Mouse (Mus musculus) MEL (cell line): ENCODE measurements at regions not wholly inside any gene's neighbourhood (a gene's known extent, or its start where the extent isn't known, plus 50 kb on each side); places are given as distances from the start of the nearest gene placed in this dataset.

Experiments
- DNase-seq: peaks from one replicate; pipeline ENCODE4 v3.0.0; 2011; ENCODE audit warnings: low read depth, low spot score
- H3K27ac ChIP-seq: 2 replicates; pipeline ENCODE4 v1.5.1; 2012; ENCODE audit warnings: low read depth, mild to moderate bottlenecking, control low read depth, low read length, moderate library complexity; ENCODE audit not compliant: control insufficient read depth
- H3K27me3 ChIP-seq, 2 experiments: fragments of 150-350 bp in 1 of 2; sonication (generic) in 1 of 2; 2 replicates each; pipeline ENCODE4 v1.6.1; 2012; ENCODE audit warnings: low read length in 2 of 2, mild to moderate bottlenecking in 2 of 2, improper control_type of control experiment in 1 of 2, moderate library complexity in 1 of 2; ENCODE audit not compliant: insufficient read depth in 2 of 2, control insufficient read depth in 1 of 2
- H3K36me3 ChIP-seq, 2 experiments: 2 replicates each; pipeline ENCODE4 v1.6.1; 2012 to 2014; ENCODE audit warnings: low read length in 2 of 2, improper control_type of control experiment in 1 of 2, inconsistent platforms in 1 of 2, mild to moderate bottlenecking in 1 of 2; ENCODE audit not compliant: insufficient read depth in 2 of 2, control insufficient read depth in 1 of 2
- H3K4me1 ChIP-seq, 2 experiments: fragments of 150-350 bp in 1 of 2; sonication (generic) in 1 of 2; 2 replicates each; pipeline ENCODE4 v1.6.1; 2012; ENCODE audit warnings: low read length in 2 of 2, improper control_type of control experiment in 1 of 2, mild to moderate bottlenecking in 1 of 2; ENCODE audit not compliant: insufficient read depth in 2 of 2, control insufficient read depth in 1 of 2
- H3K4me3 ChIP-seq, 2 experiments: fragments of 150-350 bp in 1 of 2; sonication (generic) in 1 of 2; 2 replicates each; pipeline ENCODE4 v1.5.1; 2012; ENCODE audit warnings: low read depth in 2 of 2, low read length in 2 of 2, mild to moderate bottlenecking in 2 of 2, moderate library complexity in 2 of 2, control low read depth in 1 of 2, improper control_type of control experiment in 1 of 2; ENCODE audit not compliant: control insufficient read depth in 1 of 2, insufficient read depth in 1 of 2
- H3K79me2 ChIP-seq: 2 replicates; pipeline ENCODE4 v1.6.1; 2012; ENCODE audit warnings: mild to moderate bottlenecking, low read length, moderate library complexity; ENCODE audit not compliant: control insufficient read depth, poor library complexity, insufficient read depth
- H3K9ac ChIP-seq: 2 replicates; pipeline ENCODE4 v1.6.1; 2012; ENCODE audit warnings: low read depth, mild to moderate bottlenecking, control low read depth, low read length, moderate library complexity; ENCODE audit not compliant: control insufficient read depth, poor library complexity, severe bottlenecking
- H3K9me3 ChIP-seq: fragments of 150-350 bp; sonication (generic); replicated peaks from 2 replicates; pipeline ENCODE4 v1.6.1; 2012; ENCODE audit warnings: mild to moderate bottlenecking, low read length, improper control_type of control experiment, moderate library complexity; ENCODE audit not compliant: insufficient read depth
- BHLHE40 ChIP-seq: IDR thresholded peaks from 2 replicates; pipeline ENCODE4 v1.6.1; 2012; ENCODE audit warnings: low read depth, mild to moderate bottlenecking, inconsistent platforms, low read length, improper control_type of control experiment, borderline replicate concordance
- CHD2 ChIP-seq: IDR thresholded peaks from 2 replicates; pipeline ENCODE4 v1.6.1; 2011; ENCODE audit warnings: low read length, improper control_type of control experiment
- EP300 ChIP-seq, 2 experiments: IDR thresholded peaks; 2 replicates each; pipeline ENCODE4 v1.6.1; 2011; ENCODE audit warnings: improper control_type of control experiment in 2 of 2, low read length in 2 of 2, low read depth in 1 of 2, mild to moderate bottlenecking in 1 of 2
- GABPA ChIP-seq: IDR thresholded peaks from 2 replicates; pipeline ENCODE4 v1.6.1; 2012; ENCODE audit warnings: low read depth, mild to moderate bottlenecking, inconsistent platforms, low read length, improper control_type of control experiment, moderate library complexity
- GATA1 ChIP-seq: IDR thresholded peaks from 2 replicates; pipeline ENCODE4 v1.6.1; 2011; ENCODE audit warnings: low read depth, low read length, improper control_type of control experiment
- HCFC1 ChIP-seq: IDR thresholded peaks from 2 replicates; pipeline ENCODE4 v1.6.1; 2012; ENCODE audit warnings: low read depth, mild to moderate bottlenecking, inconsistent platforms, low read length, improper control_type of control experiment, moderate library complexity
- MAFK ChIP-seq: IDR thresholded peaks from 2 replicates; pipeline ENCODE4 v1.6.1; 2011; ENCODE audit warnings: low read depth, mild to moderate bottlenecking, low read length, improper control_type of control experiment, borderline replicate concordance
- MAZ ChIP-seq: IDR thresholded peaks from 2 replicates; pipeline ENCODE4 v1.6.1; 2012; ENCODE audit warnings: low read depth, mild to moderate bottlenecking, inconsistent platforms, low read length, improper control_type of control experiment
- MEF2A ChIP-seq: IDR thresholded peaks from 2 replicates; pipeline ENCODE4 v1.6.1; 2014; ENCODE audit warnings: low read depth, mild to moderate bottlenecking, inconsistent platforms, low read length, improper control_type of control experiment; ENCODE audit not compliant: poor library complexity, insufficient replicate concordance, severe bottlenecking; ENCODE audit errors: extremely low read depth
- MYC ChIP-seq: IDR thresholded peaks from 2 replicates; pipeline ENCODE4 v1.6.1; 2011; ENCODE audit warnings: low read depth, mild to moderate bottlenecking, low read length, improper control_type of control experiment, moderate library complexity
- POLR2AphosphoS2 ChIP-seq: IDR thresholded peaks from 2 replicates; pipeline ENCODE4 v1.6.1; 2011; ENCODE audit warnings: low read length, improper control_type of control experiment
- SIN3A ChIP-seq: IDR thresholded peaks from 2 replicates; pipeline ENCODE4 v1.6.1; 2012; ENCODE audit warnings: low read length, improper control_type of control experiment, inconsistent platforms
- TAL1 ChIP-seq: IDR thresholded peaks from 2 replicates; pipeline ENCODE4 v1.6.1; 2012; ENCODE audit warnings: mild to moderate bottlenecking, inconsistent platforms, low read length, moderate library complexity, mixed read lengths
- TCF12 ChIP-seq: IDR thresholded peaks from 2 replicates; pipeline ENCODE4 v1.6.1; 2014; ENCODE audit warnings: low read depth, mild to moderate bottlenecking, inconsistent platforms, low read length, improper control_type of control experiment, moderate library complexity
- UBTF ChIP-seq: IDR thresholded peaks from 2 replicates; pipeline ENCODE4 v1.6.1; 2012; ENCODE audit warnings: low read depth, mild to moderate bottlenecking, inconsistent platforms, low read length, improper control_type of control experiment, moderate library complexity, borderline replicate concordance; ENCODE audit not compliant: insufficient read depth
- USF1 ChIP-seq: IDR thresholded peaks from 2 replicates; pipeline ENCODE4 v1.6.1; 2014; ENCODE audit warnings: low read depth, mild to moderate bottlenecking, inconsistent platforms, low read length, improper control_type of control experiment, moderate library complexity
- ZC3H11A ChIP-seq: IDR thresholded peaks from 2 replicates; pipeline ENCODE4 v1.6.1; 2012; ENCODE audit warnings: low read depth, mild to moderate bottlenecking, inconsistent platforms, low read length, improper control_type of control experiment
- ZKSCAN1 ChIP-seq: IDR thresholded peaks from 2 replicates; pipeline ENCODE4 v1.6.1; 2012; ENCODE audit warnings: low read depth, mild to moderate bottlenecking, inconsistent platforms, low read length, improper control_type of control experiment, moderate library complexity
- ZMIZ1 ChIP-seq: IDR thresholded peaks from 2 replicates; pipeline ENCODE4 v1.6.1; 2012; ENCODE audit warnings: low read depth, mild to moderate bottlenecking, inconsistent platforms, low read length, improper control_type of control experiment, moderate library complexity

DNA sequence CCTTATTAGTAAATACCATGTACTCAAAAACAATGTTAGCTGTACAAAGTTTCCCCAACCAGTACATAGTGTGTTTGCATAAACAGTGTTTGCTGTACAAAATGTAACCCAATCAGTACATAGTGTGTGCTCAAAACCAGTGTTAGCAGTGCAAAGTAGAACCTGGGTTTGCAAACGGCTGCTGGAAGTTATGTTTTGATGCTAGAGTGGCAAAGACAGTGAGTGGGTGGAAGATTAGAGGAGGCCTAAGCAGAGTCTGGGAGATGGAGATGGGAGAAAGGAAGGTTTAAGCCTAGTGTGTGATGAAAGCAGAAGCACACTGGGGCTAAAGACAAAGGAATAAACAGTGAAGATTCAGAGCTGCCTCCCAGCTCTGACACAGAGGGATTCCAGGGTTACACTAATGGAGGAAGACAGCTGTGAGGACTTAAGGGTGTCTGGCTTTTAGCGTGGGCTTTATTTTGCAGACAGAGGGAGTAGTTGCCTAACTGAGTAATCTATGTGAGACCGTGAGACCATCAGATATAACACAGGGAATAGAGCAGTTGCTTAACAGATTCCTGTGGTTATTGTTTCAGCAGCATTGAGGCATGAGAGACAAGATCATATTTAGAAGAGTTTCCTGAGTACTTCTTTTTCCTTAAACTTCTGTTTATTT is 396.0 kb downstream of the Rprm start:
- no peaks in the 10 kb centered on the region for H3K9me3 ChIP-seq
- H3K79me2 ChIP-seq = no peaks in the 10 kb centered on the region
- H3K4me3 ChIP-seq = no peak overlapping the region
- no peak overlapping the region for H3K27ac ChIP-seq
- H3K4me1 ChIP-seq = no peaks in the 10 kb centered on the region
- H3K36me3 ChIP-seq = no peaks in the 10 kb centered on the region
- no peaks in the 10 kb centered on the region for H3K27me3 ChIP-seq
- DNase-seq = no peak
- TF ChIP-seq TAL1 = no peak
- TF ChIP-seq GATA1 = no peak
- TF ChIP-seq HCFC1 = no peak
- TF ChIP-seq ZMIZ1 = no peak
- TF ChIP-seq POLR2AphosphoS2 = no peak
- TF ChIP-seq GABPA = no peak
- TF ChIP-seq SIN3A = no peak
- TF ChIP-seq EP300 (IDR thresholded peaks at IDR 0.05; ENCODE audit: low read depth in 1 of 2, low read length in 2 of 2) = no peak
- no peak for TF ChIP-seq MAFK
- H3K9ac ChIP-seq = no peak overlapping the region

DNA sequence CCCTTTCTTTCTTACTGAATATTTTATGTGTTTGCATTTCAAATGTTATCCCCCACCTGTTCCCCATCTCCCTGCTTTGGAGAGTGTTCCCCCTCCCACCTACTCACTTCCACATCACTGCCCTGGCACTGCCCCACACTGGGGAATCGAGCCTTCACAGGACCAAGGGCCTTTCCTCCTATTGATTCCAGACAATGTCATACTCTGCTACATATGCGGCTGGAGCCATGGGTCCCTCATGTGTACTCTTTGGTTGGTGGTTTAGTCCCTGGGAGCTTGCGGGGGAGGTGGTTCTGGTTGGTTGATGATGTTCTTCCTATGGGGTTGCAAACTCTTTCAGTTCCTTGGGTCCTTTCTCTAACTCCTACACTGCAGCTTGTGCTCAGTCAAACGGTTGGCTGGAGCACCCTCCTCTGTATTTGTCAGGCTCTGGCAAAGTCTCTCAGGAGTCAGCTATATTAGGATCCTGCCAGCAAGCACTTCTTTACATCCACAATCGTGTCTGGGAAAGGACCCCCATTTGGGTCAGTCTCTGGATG is 393.7 kb downstream of the Rprm start:
- Histone ChIP-seq H3K4me1 (no peaks in the 10 kb centered on the region), H3K27me3 (no peaks in the 10 kb centered on the region), H3K9me3 (no peaks in the 10 kb centered on the region), H3K79me2 (no peaks in the 10 kb centered on the region), H3K4me3 (no peak overlapping the region), H3K9ac (no peak overlapping the region), H3K27ac (no peak overlapping the region), H3K36me3 (no peaks in the 10 kb centered on the region)
- no peak for DNase-seq
- TF ChIP-seq BHLHE40 (no peak), USF1 (no peak), MAZ (no peak), TAL1 (no peak), TCF12 (no peak), ZC3H11A (no peak), ZKSCAN1 (no peak), CHD2 (no peak)

DNA sequence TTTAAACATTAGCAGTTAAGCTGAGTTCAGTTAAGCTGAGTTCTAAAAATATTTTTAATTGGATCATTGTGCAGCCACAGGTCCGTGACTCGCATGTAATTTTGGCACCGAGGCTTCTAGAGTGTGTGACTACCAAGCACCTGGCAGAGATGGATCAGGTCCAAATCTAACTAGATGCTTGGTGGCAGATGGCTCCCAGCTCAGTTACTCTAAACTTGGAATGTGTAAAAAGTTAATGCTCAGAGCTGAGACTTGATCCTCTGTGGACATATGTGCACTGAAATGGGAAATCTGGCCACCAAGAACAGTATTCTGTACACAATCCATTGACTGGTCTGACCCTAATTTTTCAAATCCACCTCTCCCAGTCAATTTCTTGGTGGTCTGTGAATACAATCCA is 374.1 kb downstream of the Rprm start:
- TF ChIP-seq UBTF = no peak
- TF ChIP-seq ZKSCAN1 = no peak
- TF ChIP-seq POLR2AphosphoS2 = no peak
- TF ChIP-seq MEF2A = no peak
- no peak for TF ChIP-seq MYC
- no peaks in the 10 kb centered on the region for H3K4me1 ChIP-seq
- no peak overlapping the region for H3K4me3 ChIP-seq
- H3K9ac ChIP-seq = no peak overlapping the region
- no peaks in the 10 kb centered on the region for H3K9me3 ChIP-seq
- H3K27me3 ChIP-seq = no peaks in the 10 kb centered on the region
- DNase-seq = no peak
- H3K36me3 ChIP-seq = no peaks in the 10 kb centered on the region
- no peaks in the 10 kb centered on the region for H3K79me2 ChIP-seq
- H3K27ac ChIP-seq = no peak overlapping the region
